Mouse (Mus musculus) thymus, postnatal 14 days (tissue): ENCODE measurements around the gene Rbm26.

Source experiments
- DNase-seq: peaks from one replicate; pipeline ENCODE4 v3.0.0; 2021

Gene Rbm26

GRCm38 (mm10) chr14:105177238-105177693 is at the start of gene Rbm26:
Gene Rbm26 (minus strand): TSS chr14:105177327.
- peak; percentile 97 for DNase-seq

- no peak for DNase-seq
These were observed 48.7 kb upstream of the Rbm26 start for GRCm38 (mm10) chr14:105225790-105226189.

GRCm38 (mm10) chr14:105222240-105222639 is 45.1 kb upstream of the Rbm26 start:
- DNase-seq: no peak

GRCm38 (mm10) chr14:105219525-105220376 is 42.6 kb upstream of the Rbm26 start:
- DNase-seq: no peak

- peak; percentile 60 for DNase-seq
These were observed 21.3 kb upstream of the Rbm26 start for GRCm38 (mm10) chr14:105198401-105198800.

GRCm38 (mm10) chr14:105194682-105195081 is 17.6 kb upstream of the Rbm26 start:
- no peak for DNase-seq

- DNase-seq: no peak
These were observed 7.7 kb upstream of the Rbm26 start for GRCm38 (mm10) chr14:105184866-105185265.

- no peak for DNase-seq
These were observed 5.7 kb upstream of the Rbm26 start for GRCm38 (mm10) chr14:105182786-105183185.

- DNase-seq: no peak
These were observed 2.6 kb upstream of the Rbm26 start for GRCm38 (mm10) chr14:105179733-105180132.

- DNase-seq: no peak
These were observed 1.9 kb upstream of the Rbm26 start for GRCm38 (mm10) chr14:105178996-105179395.

- peak; percentile 44 for DNase-seq
These were observed 552 bp downstream of the Rbm26 start for GRCm38 (mm10) chr14:105176381-105177168.

- DNase-seq: no peak
These were observed 9.9 kb downstream of the Rbm26 start for GRCm38 (mm10) chr14:105167181-105167580.

- DNase-seq: peak; percentile 39
These were observed 12.3 kb downstream of the Rbm26 start for GRCm38 (mm10) chr14:105164793-105165192.

GRCm38 (mm10) chr14:105161334-105161733 is 15.8 kb downstream of the Rbm26 start:
- no peak for DNase-seq

GRCm38 (mm10) chr14:105158526-105158925 is 18.6 kb downstream of the Rbm26 start:
- no peak for DNase-seq

- DNase-seq: no peak
These were observed 43.1 kb downstream of the Rbm26 start for GRCm38 (mm10) chr14:105134076-105134475.

- DNase-seq: no peak
These were observed 49.3 kb downstream of the Rbm26 start for GRCm38 (mm10) chr14:105127715-105128385.

- DNase-seq: no peak
These were observed 52.6 kb downstream of the Rbm26 start for GRCm38 (mm10) chr14:105124513-105124912.

- DNase-seq: no peak
These were observed 61.7 kb downstream of the Rbm26 start for GRCm38 (mm10) chr14:105115402-105115801.

GRCm38 (mm10) chr14:105106252-105106651 is 70.9 kb downstream of the Rbm26 start:
- DNase-seq: no peak

- no peak for DNase-seq
These were observed 78.3 kb downstream of the Rbm26 start for GRCm38 (mm10) chr14:105098861-105099260.

- DNase-seq: peak; percentile 24
These were observed 80.9 kb downstream of the Rbm26 start for GRCm38 (mm10) chr14:105096221-105096620.

GRCm38 (mm10) chr14:105087001-105087400 is 90.1 kb downstream of the Rbm26 start:
- no peak for DNase-seq
